Mouse (Mus musculus) hindbrain, embryonic 11.5 days (tissue): ENCODE data around the gene Wfdc9. TPM values are rescaled to one million over a fixed set of nuclear protein-coding genes. Genes with fewer than 3 reads are reported as not detected.

ENCODE experiments used
- ATAC-seq: fragments of 200-750 bp; cut with Nextera tagmentation; 2 replicates; pipeline ENCODE4 v1.8.0; 2017; ENCODE audit warnings: mild to moderate bottlenecking, moderate TSS enrichment, moderate library complexity; ENCODE audit not compliant: low FRiP score
- DNase-seq: peaks from one replicate; pipeline ENCODE4 v3.0.0-alpha.2; 2015; ENCODE audit warnings: low spot score
- H3K27ac ChIP-seq: fragments of 300-500 bp; sonication (generic); 2 replicates; pipeline ENCODE4 v1.5.1; 2014; ENCODE audit warnings: mild to moderate bottlenecking, low read depth, low read length
- H3K27me3 ChIP-seq: fragments of 300-500 bp; sonication (generic); 2 replicates; pipeline ENCODE4 v1.6.1; 2014; ENCODE audit warnings: mild to moderate bottlenecking, low read length, moderate library complexity, mixed read lengths; ENCODE audit not compliant: control insufficient read depth, insufficient read depth
- H3K36me3 ChIP-seq: fragments of 300-500 bp; sonication (generic); 2 replicates; pipeline ENCODE4 v1.6.1; 2014; ENCODE audit warnings: mild to moderate bottlenecking, low read length, moderate library complexity, mixed read lengths; ENCODE audit not compliant: control insufficient read depth, insufficient read depth
- H3K4me1 ChIP-seq: fragments of 300-500 bp; sonication (generic); replicated peaks from 2 replicates; pipeline ENCODE4 v1.6.1; 2014; ENCODE audit warnings: low read length, mixed read lengths; ENCODE audit not compliant: control insufficient read depth, insufficient read depth
- H3K4me2 ChIP-seq: fragments of 300-500 bp; sonication (generic); replicated peaks from 2 replicates; pipeline ENCODE4 v1.6.1; 2014; ENCODE audit warnings: mild to moderate bottlenecking, low read depth, low read length
- H3K4me3 ChIP-seq: fragments of 300-500 bp; sonication (generic); 2 replicates; pipeline ENCODE4 v1.5.1; 2014; ENCODE audit warnings: low read depth, low read length
- H3K9ac ChIP-seq: fragments of 300-500 bp; sonication (generic); 2 replicates; pipeline ENCODE4 v1.6.1; 2014; ENCODE audit warnings: low read depth, low read length
- H3K9me3 ChIP-seq: fragments of 300-500 bp; sonication (generic); 2 replicates; pipeline ENCODE4 v1.6.1; 2016; ENCODE audit warnings: low read length; ENCODE audit not compliant: control insufficient read depth
- WGBS: fragments of 180-500 bp; shearing (Covaris S2); extraction: QIAGEN DNeasy Blood & Tissue Kit; methylation state at CpG from one replicate; pipeline ENCODE4 v1.1.7; 2014; 5-methylcytosine and 5-hydroxymethylcytosine counted together
- polyA plus RNA-seq: library from polyadenylated mRNA; unstranded; fragments of >200 nt; fragmentation: Nextera tagmentation; extraction: Ambion mirVana; gene quantifications from 2 replicates; pipeline ENCODE4 v1.2.1, GENCODE M21; 2014

The Wfdc9 gene
- polyA plus RNA-seq, 1 experiment from 2014 or later: not detected

DNA sequence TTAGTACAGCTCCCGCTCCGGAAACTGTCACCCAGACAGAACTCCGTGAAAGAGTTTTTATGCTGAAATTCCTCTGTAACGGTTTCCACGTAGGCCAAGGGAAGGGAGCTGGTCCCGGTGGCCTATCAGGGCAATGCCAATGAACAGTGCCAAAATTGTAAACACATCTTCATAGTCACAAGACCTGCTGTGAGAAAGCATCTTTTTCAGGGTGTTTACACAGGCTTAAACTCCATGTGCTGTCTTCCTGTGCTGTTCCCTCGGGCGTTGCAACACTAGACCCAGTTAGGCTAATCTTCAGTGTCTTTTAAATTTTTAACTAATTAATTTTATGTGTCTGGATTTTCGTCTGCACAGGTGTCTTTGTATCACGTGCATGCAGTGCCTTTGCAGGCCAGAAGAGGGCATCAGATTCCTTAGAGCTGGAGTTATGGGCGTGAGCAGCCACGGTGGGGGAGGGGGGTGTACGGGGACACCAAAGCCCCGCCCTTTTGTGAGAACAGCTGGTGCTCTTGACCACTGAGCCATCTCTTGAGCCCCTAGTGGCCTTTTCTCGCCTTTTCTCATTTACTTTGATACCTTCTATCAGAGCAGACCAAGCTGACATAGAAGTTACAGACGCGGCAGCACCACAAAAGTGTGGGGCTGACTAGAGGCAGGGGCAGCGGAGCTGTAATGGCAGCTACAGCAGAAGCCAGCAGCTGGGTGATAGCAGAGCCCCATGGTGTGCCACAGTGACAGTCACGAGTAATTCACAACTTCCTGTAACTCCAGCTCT, 22.7 kb upstream of the Wfdc9 start:
- H3K9ac ChIP-seq: no peak overlapping the region
- H3K27ac ChIP-seq: no peak overlapping the region
- 23% methylated on average over 19 of the region's 19 CpGs for WGBS
- no peaks in the 10 kb centered on the region for H3K9me3 ChIP-seq
- H3K36me3 ChIP-seq: no peaks in the 10 kb centered on the region
- peak overlapping the region; percentile 22; the same call in 1 of the 2 replicates for H3K4me2 ChIP-seq
- ATAC-seq (peak; percentile 70), DNase-seq (peak; percentile 90)
- no peak overlapping the region for H3K4me3 ChIP-seq
- no peaks in the 10 kb centered on the region for H3K27me3 ChIP-seq
- H3K4me1 ChIP-seq: no peaks in the 10 kb centered on the region

GRCm38 (mm10) chr2:164676916-164677685, 20.7 kb upstream of the Wfdc9 start:
- WGBS: 86% methylated on average over 16 of the region's 16 CpGs
- no peak for DNase-seq
- Histone ChIP-seq H3K9me3 (no peaks in the 10 kb centered on the region), H3K4me3 (no peak overlapping the region), H3K36me3 (no peaks in the 10 kb centered on the region), H3K27me3 (no peaks in the 10 kb centered on the region), H3K27ac (no peak overlapping the region), H3K4me1 (no peaks in the 10 kb centered on the region), H3K4me2 (no peak overlapping the region), H3K9ac (no peak overlapping the region)
- ATAC-seq: no peak

GRCm38 (mm10) chr2:164676103-164676502, 19.7 kb upstream of the Wfdc9 start:
- no peak overlapping the region for H3K27ac ChIP-seq

DNA sequence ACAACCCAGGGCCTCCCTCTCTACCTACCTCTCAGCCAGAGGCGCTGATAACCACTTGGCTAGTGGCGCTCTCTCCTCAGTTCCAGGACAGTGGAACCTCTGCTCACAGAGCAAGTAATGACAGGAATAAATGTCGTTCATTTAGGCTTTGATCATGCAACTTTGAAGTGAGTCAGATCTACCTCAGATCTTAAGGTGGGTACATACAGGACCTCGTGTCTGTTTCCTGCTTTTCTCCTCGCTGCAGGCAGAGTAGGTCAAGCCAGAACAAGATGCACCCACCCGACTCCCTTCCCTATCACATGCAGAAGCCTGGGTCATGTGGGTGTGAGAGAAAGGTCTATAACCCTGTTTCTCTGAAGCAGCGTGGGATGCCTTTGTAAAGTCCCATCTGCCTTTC, 17.6 kb upstream of the Wfdc9 start, which contains the start of gene Wfdc11:
Gene Wfdc11, minus strand, starts transcription at position 101 of the 400 bp plus-strand sequence.
- H3K36me3 ChIP-seq: no peaks in the 10 kb centered on the region
- H3K4me1 ChIP-seq: no peaks in the 10 kb centered on the region
- 86% methylated on average over 7 of the region's 7 CpGs for WGBS
- no peak within 1 kb of the TSS for H3K27ac ChIP-seq
- H3K4me3 ChIP-seq: no peak within 1 kb of the TSS
- ATAC-seq: no peak
- H3K9me3 ChIP-seq: no peaks in the 10 kb centered on the region
- H3K9ac ChIP-seq: no peak within 1 kb of the TSS
- no peaks in the 10 kb centered on the region for H3K27me3 ChIP-seq
- no peak for DNase-seq
- no peak within 1 kb of the TSS for H3K4me2 ChIP-seq

More at GRCm38 (mm10) chr2:164676103-164676502, 19.7 kb upstream of the Wfdc9 start:
- 82% methylated on average over 7 of the region's 7 CpGs for WGBS
- H3K36me3 ChIP-seq: no peaks in the 10 kb centered on the region
- H3K4me1 ChIP-seq: no peaks in the 10 kb centered on the region
- no peak overlapping the region for H3K4me3 ChIP-seq
- DNase-seq (no peak), ATAC-seq (no peak)
- no peak overlapping the region for H3K4me2 ChIP-seq
- no peaks in the 10 kb centered on the region for H3K9me3 ChIP-seq
- H3K9ac ChIP-seq: no peak overlapping the region
- H3K27me3 ChIP-seq: no peaks in the 10 kb centered on the region

GRCm38 (mm10) chr2:164670938-164671337, 14.6 kb upstream of the Wfdc9 start:
- DNase-seq (no peak), ATAC-seq (no peak)
- H3K27me3 ChIP-seq: no peaks in the 10 kb centered on the region
- H3K9ac ChIP-seq: no peak overlapping the region
- no peak overlapping the region for H3K4me3 ChIP-seq
- no peak overlapping the region for H3K4me2 ChIP-seq
- no peaks in the 10 kb centered on the region for H3K4me1 ChIP-seq
- WGBS: 38% methylated on average over 1 of the region's 1 CpGs
- H3K27ac ChIP-seq: no peak overlapping the region
- H3K36me3 ChIP-seq: no peaks in the 10 kb centered on the region
- no peaks in the 10 kb centered on the region for H3K9me3 ChIP-seq

DNA sequence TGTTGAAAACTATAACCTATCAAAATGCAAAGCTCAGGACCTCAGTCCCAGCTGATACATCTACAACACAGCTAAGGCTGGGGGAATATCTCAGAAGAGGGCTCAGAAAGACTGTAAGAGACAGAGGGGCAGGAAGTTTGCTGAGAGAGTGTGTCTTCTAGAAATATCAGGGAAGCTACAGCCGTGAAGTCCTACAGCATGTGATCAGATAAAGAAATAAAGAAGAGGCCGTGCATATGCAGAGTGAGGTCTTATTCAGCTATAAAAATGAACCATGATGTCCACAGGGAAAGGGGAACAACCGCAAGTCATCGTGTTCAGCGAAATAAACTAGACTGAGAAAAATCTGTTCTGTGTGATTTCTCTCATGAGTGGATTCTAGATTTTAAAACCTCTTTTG, 13.9 kb upstream of the Wfdc9 start:
- 86% methylated on average over 5 of the region's 5 CpGs for WGBS
- H3K27me3 ChIP-seq: no peaks in the 10 kb centered on the region
- DNase-seq: no peak
- H3K4me1 ChIP-seq: no peaks in the 10 kb centered on the region
- H3K27ac ChIP-seq: no peak overlapping the region
- H3K36me3 ChIP-seq: no peaks in the 10 kb centered on the region
- no peak overlapping the region for H3K4me2 ChIP-seq
- H3K9me3 ChIP-seq: no peaks in the 10 kb centered on the region
- H3K4me3 ChIP-seq: no peak overlapping the region
- ATAC-seq: no peak
- H3K9ac ChIP-seq: no peak overlapping the region

GRCm38 (mm10) chr2:164664851-164665250, 8.5 kb upstream of the Wfdc9 start:
- H3K4me3 ChIP-seq: no peak overlapping the region
- 89% methylated on average over 7 of the region's 7 CpGs for WGBS
- H3K27me3 ChIP-seq: no peaks in the 10 kb centered on the region

DNA sequence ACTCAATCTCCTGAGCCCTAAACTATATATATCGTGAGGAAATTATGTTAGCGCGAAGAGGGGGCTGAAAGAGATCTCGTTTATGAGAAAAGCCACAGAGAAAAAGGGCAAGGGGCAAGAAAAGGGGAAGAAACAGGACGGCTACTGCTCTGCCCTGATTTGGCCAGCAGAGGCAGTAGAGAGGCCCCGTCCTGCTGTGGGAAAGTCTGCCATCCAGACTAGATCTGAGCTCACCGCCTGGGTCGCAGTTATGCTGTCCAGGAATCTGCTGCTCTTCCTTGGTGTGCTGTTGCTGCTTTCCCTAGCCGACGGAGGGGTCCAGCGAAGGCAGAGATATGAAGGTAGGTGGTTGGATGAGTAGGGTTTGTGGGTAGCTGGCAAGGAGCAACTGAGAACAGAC, 525 bp downstream of the Wfdc9 start, which contains the start of gene Wfdc10:
Gene Wfdc10, plus strand, starts transcription at position 189 of the 400 bp plus-strand sequence.
- ATAC-seq (no peak), DNase-seq (peak; percentile 81)
- Histone ChIP-seq H3K4me1 (no peaks in the 10 kb centered on the region), H3K27ac (no peak within 1 kb of the TSS), H3K9ac (no peak within 1 kb of the TSS), H3K27me3 (no peaks in the 10 kb centered on the region), H3K36me3 (no peaks in the 10 kb centered on the region), H3K4me3 (no peak within 1 kb of the TSS), H3K9me3 (no peaks in the 10 kb centered on the region), H3K4me2 (no peak within 1 kb of the TSS)
- 21% methylated on average over 11 of the region's 11 CpGs for WGBS

More at GRCm38 (mm10) chr2:164664851-164665250, 8.5 kb upstream of the Wfdc9 start:
- H3K4me2 ChIP-seq: no peak overlapping the region
- H3K4me1 ChIP-seq: no peaks in the 10 kb centered on the region
- H3K27ac ChIP-seq: no peak overlapping the region
- ATAC-seq (no peak), DNase-seq (no peak)
- H3K36me3 ChIP-seq: no peaks in the 10 kb centered on the region
- no peak overlapping the region for H3K9ac ChIP-seq
- no peaks in the 10 kb centered on the region for H3K9me3 ChIP-seq
